Mouse (Mus musculus) hindbrain, embryonic 11.5 days (tissue): Measurements from ENCODE around the gene Cdkl4. TPM values are rescaled to one million over a fixed set of nuclear protein-coding genes. Genes with fewer than 3 reads are reported as not detected.
"Not testable (repeated sequence)": the region's sequence is repeated elsewhere in the genome, so short reads cannot be mapped to it uniquely, and the experiment has no call there.

Experiments used
- ATAC-seq: fragments of 200-750 bp; cut with Nextera tagmentation; 2 replicates; pipeline ENCODE4 v1.8.0; 2017; ENCODE audit warnings: mild to moderate bottlenecking, moderate TSS enrichment, moderate library complexity; ENCODE audit not compliant: low FRiP score
- DNase-seq: peaks from one replicate; pipeline ENCODE4 v3.0.0-alpha.2; 2015; ENCODE audit warnings: low spot score
- H3K27ac ChIP-seq: fragments of 300-500 bp; sonication (generic); 2 replicates; pipeline ENCODE4 v1.5.1; 2014; ENCODE audit warnings: mild to moderate bottlenecking, low read depth, low read length
- H3K27me3 ChIP-seq: fragments of 300-500 bp; sonication (generic); 2 replicates; pipeline ENCODE4 v1.6.1; 2014; ENCODE audit warnings: mild to moderate bottlenecking, low read length, moderate library complexity, mixed read lengths; ENCODE audit not compliant: control insufficient read depth, insufficient read depth
- H3K36me3 ChIP-seq: fragments of 300-500 bp; sonication (generic); 2 replicates; pipeline ENCODE4 v1.6.1; 2014; ENCODE audit warnings: mild to moderate bottlenecking, low read length, moderate library complexity, mixed read lengths; ENCODE audit not compliant: control insufficient read depth, insufficient read depth
- H3K4me1 ChIP-seq: fragments of 300-500 bp; sonication (generic); replicated peaks from 2 replicates; pipeline ENCODE4 v1.6.1; 2014; ENCODE audit warnings: low read length, mixed read lengths; ENCODE audit not compliant: control insufficient read depth, insufficient read depth
- H3K4me2 ChIP-seq: fragments of 300-500 bp; sonication (generic); replicated peaks from 2 replicates; pipeline ENCODE4 v1.6.1; 2014; ENCODE audit warnings: mild to moderate bottlenecking, low read depth, low read length
- H3K4me3 ChIP-seq: fragments of 300-500 bp; sonication (generic); 2 replicates; pipeline ENCODE4 v1.5.1; 2014; ENCODE audit warnings: low read depth, low read length
- H3K9ac ChIP-seq: fragments of 300-500 bp; sonication (generic); 2 replicates; pipeline ENCODE4 v1.6.1; 2014; ENCODE audit warnings: low read depth, low read length
- H3K9me3 ChIP-seq: fragments of 300-500 bp; sonication (generic); 2 replicates; pipeline ENCODE4 v1.6.1; 2016; ENCODE audit warnings: low read length; ENCODE audit not compliant: control insufficient read depth
- WGBS: fragments of 180-500 bp; shearing (Covaris S2); extraction: QIAGEN DNeasy Blood & Tissue Kit; methylation state at CpG from one replicate; pipeline ENCODE4 v1.1.7; 2014; 5-methylcytosine and 5-hydroxymethylcytosine counted together
- polyA plus RNA-seq: library from polyadenylated mRNA; unstranded; fragments of >200 nt; fragmentation: Nextera tagmentation; extraction: Ambion mirVana; gene quantifications from 2 replicates; pipeline ENCODE4 v1.2.1, GENCODE M21; 2014

Gene Cdkl4
- polyA plus RNA-seq, 1 experiment from 2014 or later: 5.6 TPM

GRCm38 (mm10) chr17:80569718-80570117 lies 7.9 kb downstream of the Cdkl4 start:
- H3K4me2 ChIP-seq, H3K36me3 ChIP-seq, H3K27ac ChIP-seq, H3K4me1 ChIP-seq, H3K9me3 ChIP-seq, H3K27me3 ChIP-seq, H3K9ac ChIP-seq, H3K4me3 ChIP-seq, ATAC-seq, DNase-seq: not testable (repeated sequence)
- WGBS: 90% methylated on average over 1 of the region's 2 CpGs

DNA sequence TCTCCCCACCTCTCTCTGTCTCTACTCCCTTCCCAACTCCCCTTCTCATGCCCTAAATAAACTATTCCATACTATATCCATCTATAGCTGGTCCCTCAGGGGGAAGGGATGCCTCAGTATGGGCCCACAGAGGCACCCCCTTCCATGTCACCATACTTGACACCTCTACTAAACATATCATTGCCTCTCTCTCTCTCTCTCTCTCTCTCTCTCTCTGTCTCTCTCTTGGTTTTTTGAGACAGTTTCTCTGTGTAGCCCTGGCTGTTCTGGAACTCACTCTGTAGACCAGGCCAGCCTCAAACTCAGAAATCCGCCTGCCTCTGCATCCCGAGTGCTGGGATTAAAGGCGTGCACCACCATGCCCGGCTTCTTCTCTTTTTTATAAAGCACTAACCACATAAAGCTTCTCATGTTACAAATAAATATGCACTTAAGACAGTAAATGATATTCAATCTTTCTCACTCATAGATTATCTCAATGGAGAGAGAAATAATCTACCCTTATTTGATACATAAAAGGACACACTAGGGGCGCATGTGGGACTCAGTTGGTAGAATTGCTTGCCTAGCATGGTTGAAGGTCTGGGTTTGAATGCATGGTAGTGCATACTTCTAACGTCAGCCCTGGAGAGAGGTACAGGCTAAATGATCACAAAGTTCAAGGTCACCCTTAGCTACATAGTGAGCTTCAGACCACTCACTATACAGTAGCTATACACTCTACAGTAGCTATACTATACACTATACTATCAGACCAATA lies 8.6 kb downstream of the Cdkl4 start:
- DNase-seq (no peak), ATAC-seq (no peak)
- no peaks in the 10 kb centered on the region for H3K4me1 ChIP-seq
- 88% methylated on average over 6 of the region's 6 CpGs for WGBS
- H3K4me2 ChIP-seq: no peak overlapping the region
- H3K9ac ChIP-seq: no peak overlapping the region
- no peak overlapping the region for H3K4me3 ChIP-seq
- no peaks in the 10 kb centered on the region for H3K27me3 ChIP-seq
- H3K27ac ChIP-seq: no peak overlapping the region
- no peaks in the 10 kb centered on the region for H3K9me3 ChIP-seq
- H3K36me3 ChIP-seq: no peaks in the 10 kb centered on the region

DNA sequence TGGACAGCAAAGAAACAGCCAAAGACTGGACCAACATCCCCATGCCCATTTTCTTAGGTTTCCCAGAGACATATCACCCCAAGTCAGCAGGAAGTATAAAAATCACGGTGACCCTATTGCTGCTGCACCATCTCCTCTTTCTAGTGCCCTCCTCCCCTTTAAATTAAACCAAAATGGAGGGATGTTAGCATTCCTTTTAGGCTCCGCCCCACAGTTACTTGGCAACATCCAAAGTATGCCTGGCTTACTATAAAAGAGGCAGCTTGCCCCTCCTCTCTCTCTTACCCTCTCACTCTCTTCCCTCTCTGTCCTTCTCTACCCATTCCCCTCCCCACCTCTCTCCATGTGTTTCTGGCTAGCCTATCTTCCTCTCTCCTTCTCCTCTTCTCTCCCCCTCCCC lies 9.2 kb downstream of the Cdkl4 start:
- H3K36me3 ChIP-seq: no peaks in the 10 kb centered on the region
- DNase-seq (no peak), ATAC-seq (no peak)
- H3K9me3 ChIP-seq: no peaks in the 10 kb centered on the region
- H3K9ac ChIP-seq: no peak overlapping the region
- no peak overlapping the region for H3K4me3 ChIP-seq
- no peaks in the 10 kb centered on the region for H3K4me1 ChIP-seq
- no peak overlapping the region for H3K4me2 ChIP-seq
- no peak overlapping the region for H3K27ac ChIP-seq
- H3K27me3 ChIP-seq: no peaks in the 10 kb centered on the region
- 68% methylated on average over 2 of the region's 2 CpGs for WGBS

GRCm38 (mm10) chr17:80564611-80564924 lies 13.0 kb downstream of the Cdkl4 start:
- H3K27ac ChIP-seq: no peak overlapping the region
- no peak overlapping the region for H3K4me2 ChIP-seq
- no peaks in the 10 kb centered on the region for H3K4me1 ChIP-seq
- ATAC-seq (no peak), DNase-seq (peak; percentile 27)
- WGBS: 79% methylated on average over 3 of the region's 3 CpGs
- H3K9me3 ChIP-seq: no peaks in the 10 kb centered on the region
- no peak overlapping the region for H3K9ac ChIP-seq
- no peaks in the 10 kb centered on the region for H3K36me3 ChIP-seq
- H3K4me3 ChIP-seq: no peak overlapping the region
- no peaks in the 10 kb centered on the region for H3K27me3 ChIP-seq

DNA sequence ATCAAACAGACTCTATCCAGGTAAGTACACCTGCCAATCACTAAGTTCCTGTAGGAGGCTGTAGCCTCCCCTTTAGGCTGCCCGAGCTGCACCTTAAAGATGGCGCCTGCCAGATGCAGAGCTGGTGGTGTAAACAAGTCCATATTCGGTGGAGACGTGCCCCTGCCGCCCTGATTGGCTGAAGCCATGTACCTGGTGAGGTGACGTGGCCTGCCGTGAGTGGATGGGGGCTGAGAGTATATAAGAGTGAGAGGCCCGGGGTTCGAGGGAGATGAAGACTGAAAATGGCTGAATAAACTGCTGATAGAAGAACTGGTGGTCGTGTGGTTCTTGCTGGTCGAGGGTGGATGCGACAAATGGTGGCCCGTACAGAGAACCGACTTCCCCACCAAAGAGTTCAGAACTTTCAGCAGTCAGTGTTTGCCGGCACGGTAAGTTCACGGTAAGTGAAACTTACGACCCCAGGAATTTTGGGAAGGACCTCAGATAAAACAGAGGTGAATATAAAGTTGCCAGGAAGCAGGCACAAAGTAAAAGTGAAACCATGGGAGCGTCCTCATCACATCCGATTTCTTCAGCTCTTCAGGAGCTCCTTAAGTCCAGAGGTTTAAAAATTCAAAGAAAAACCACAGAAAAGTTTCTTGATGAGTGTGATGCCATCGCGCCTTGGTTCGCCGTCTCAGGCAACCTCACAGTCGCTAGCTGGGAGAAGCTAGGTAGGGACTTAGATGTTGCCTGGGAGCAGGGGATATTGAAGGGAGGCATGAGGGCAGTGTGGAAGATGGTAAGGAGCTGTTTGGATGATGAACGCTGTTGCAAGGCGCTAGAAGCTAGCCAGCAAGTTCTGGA lies 13.6 kb downstream of the Cdkl4 start:
- DNase-seq, ATAC-seq, H3K4me3 ChIP-seq, H3K36me3 ChIP-seq, H3K27me3 ChIP-seq, H3K9ac ChIP-seq, H3K9me3 ChIP-seq, H3K27ac ChIP-seq, H3K4me1 ChIP-seq, H3K4me2 ChIP-seq: not testable (repeated sequence)
- 95% methylated on average over 27 of the region's 27 CpGs for WGBS

DNA sequence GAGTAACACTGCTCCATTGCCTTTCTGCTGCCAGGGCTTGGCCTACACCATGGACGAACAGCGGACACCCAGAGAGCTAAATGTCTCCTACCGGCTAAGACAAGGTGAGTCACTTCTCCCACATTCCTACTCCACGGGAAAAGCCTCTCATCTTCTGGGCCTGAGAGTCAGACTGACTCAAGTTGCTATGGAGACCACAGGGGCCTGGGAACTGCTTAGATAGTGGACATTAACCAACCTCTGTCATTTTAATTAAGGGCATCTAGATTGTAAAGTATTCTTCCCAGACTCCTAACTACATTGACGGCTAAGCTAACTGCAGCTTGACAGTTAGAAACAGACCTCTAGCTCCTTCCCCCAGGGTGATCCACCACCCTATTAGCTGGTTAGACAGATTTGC lies 14.8 kb downstream of the Cdkl4 start:
- no peaks in the 10 kb centered on the region for H3K27me3 ChIP-seq
- WGBS: 77% methylated on average over 5 of the region's 5 CpGs
- no peaks in the 10 kb centered on the region for H3K4me1 ChIP-seq
- no peak overlapping the region for H3K9ac ChIP-seq
- ATAC-seq (no peak), DNase-seq (no peak)
- no peak overlapping the region for H3K4me2 ChIP-seq
- H3K27ac ChIP-seq: no peak overlapping the region
- no peak overlapping the region for H3K4me3 ChIP-seq
- H3K36me3 ChIP-seq: no peaks in the 10 kb centered on the region
- no peaks in the 10 kb centered on the region for H3K9me3 ChIP-seq

- no peaks in the 10 kb centered on the region for H3K4me1 ChIP-seq
- no peak overlapping the region for H3K4me3 ChIP-seq
- H3K4me2 ChIP-seq: no peak overlapping the region
- no peaks in the 10 kb centered on the region for H3K9me3 ChIP-seq
- H3K36me3 ChIP-seq: no peaks in the 10 kb centered on the region
- 23% methylated on average over 12 of the region's 12 CpGs for WGBS
- 0 out of 2 replicates have a peak, but pooled peaks have one; percentile 51 for ATAC-seq
- H3K9ac ChIP-seq: no peak overlapping the region
- peak; percentile 88 for DNase-seq
- H3K27me3 ChIP-seq: no peaks in the 10 kb centered on the region
- H3K27ac ChIP-seq: no peak overlapping the region
Measured at GRCm38 (mm10) chr17:80560669-80561401, 16.8 kb downstream of the Cdkl4 start.

DNA sequence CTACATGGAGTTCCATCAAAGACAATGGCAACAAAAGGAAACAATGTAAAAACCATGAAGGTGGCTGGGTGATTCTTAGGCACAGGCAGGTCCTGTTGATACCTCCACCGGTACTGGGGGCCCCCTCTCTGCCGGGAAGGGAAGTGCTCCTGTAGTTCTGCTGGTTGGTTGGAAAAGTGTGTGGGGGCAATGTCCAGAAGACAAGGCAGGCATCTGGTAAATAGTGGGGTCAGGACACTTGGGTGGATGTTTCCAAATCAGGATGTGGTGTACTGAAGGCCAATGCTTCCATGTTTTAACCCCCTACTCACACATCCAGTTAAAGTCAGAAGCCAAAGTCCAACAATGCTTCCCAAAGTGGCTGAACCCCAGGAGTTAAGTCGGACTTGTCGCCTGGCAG lies 17.9 kb downstream of the Cdkl4 start:
- Histone ChIP-seq H3K9ac (no peak overlapping the region), H3K4me3 (no peak overlapping the region), H3K27ac (no peak overlapping the region), H3K9me3 (no peaks in the 10 kb centered on the region), H3K36me3 (no peaks in the 10 kb centered on the region), H3K27me3 (no peaks in the 10 kb centered on the region), H3K4me1 (no peaks in the 10 kb centered on the region), H3K4me2 (no peak overlapping the region)
- DNase-seq: no peak
- ATAC-seq: no peak
- WGBS: 89% methylated on average over 4 of the region's 4 CpGs
